Mouse (Mus musculus): ENCODE measurements at regions not wholly inside any gene's neighbourhood (a gene's known extent, or its start where the extent isn't known, plus 50 kb on each side); places are given as distances from the start of the nearest gene placed in this dataset.

DNA sequence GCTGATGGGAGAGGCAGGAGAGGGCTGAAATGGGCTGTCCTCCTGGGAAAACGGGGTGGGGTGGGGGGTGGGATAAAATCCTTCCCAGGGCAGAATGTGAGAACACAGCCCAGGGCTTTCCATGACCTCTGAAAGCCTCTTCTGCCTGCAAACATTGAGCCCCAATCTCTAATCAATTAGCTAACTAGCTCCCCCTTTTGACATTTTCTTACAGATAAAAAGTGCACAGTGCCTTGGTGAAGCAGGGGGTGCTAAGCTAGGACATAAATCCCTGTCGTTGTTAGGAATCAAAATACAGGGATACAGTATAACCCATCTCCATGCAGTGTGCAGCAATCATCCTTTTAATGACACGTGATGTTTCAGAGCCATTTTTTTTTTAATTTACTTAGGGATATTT, 588.1 kb downstream of the Rnf144a start:
- no peak for ATAC-seq (replicated peaks; ENCODE audit: low FRiP score, poor library complexity, severe bottlenecking)

- no peak for ATAC-seq (replicated peaks; ENCODE audit: low FRiP score, poor library complexity, severe bottlenecking)
Observed at GRCm38 (mm10) chr12:25826451-25826850, 588.6 kb downstream of the Rnf144a start.

DNA sequence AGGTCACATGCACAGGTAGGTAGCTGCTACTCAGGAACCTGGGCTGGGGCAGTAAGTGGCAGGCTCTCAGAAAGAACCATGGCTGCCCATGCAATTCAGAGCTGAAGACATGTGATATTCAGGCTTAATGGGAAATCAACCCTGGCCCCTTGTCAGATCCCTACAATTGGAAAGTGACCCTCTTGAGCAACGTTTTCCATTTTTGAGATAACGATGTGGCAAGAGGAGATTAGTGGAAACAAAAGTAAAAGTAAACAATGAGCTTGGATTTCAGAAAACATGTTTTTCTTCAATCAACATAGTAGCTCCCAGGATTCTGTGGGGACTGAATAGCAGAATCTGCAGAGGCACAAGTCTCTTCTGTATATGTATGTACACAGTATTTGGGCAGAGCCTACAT, 598.8 kb downstream of the Rnf144a start:
- no peak for ATAC-seq (replicated peaks; ENCODE audit: low FRiP score, poor library complexity, severe bottlenecking)

- no peak for ATAC-seq (replicated peaks; ENCODE audit: low FRiP score, poor library complexity, severe bottlenecking)
Observed at GRCm38 (mm10) chr12:25795092-25795491, 620.0 kb downstream of the Rnf144a start.

GRCm38 (mm10) chr12:25794571-25794970, 620.5 kb downstream of the Rnf144a start:
- no peak for ATAC-seq (replicated peaks; ENCODE audit: low FRiP score, poor library complexity, severe bottlenecking)

DNA sequence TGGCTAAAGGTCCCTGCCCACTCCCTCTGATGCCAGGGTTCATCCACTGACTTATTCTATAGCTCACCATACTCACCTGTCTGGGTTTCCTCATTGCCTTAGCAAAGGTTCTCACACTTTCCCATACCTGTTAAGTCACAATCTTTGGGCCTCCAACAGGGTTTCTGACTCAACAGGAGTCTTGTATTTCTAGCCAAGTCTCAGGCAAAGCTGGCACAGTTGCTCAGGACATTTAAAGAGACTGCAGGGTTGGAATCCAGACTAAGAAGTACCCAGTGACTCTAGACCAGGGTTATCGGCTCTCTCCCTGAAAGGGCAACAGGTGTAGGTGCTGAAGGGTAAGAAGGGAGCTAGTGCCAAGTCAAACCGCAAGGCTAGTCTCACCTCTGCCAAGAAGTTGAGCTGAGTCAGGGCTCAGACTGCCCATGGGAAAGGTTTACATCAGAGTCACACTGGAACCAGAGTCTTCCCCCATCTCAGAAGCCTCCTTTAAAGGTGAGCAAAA, 622.4 kb downstream of the Rnf144a start:
- no peak for ATAC-seq (replicated peaks; ENCODE audit: low FRiP score, poor library complexity, severe bottlenecking)

DNA sequence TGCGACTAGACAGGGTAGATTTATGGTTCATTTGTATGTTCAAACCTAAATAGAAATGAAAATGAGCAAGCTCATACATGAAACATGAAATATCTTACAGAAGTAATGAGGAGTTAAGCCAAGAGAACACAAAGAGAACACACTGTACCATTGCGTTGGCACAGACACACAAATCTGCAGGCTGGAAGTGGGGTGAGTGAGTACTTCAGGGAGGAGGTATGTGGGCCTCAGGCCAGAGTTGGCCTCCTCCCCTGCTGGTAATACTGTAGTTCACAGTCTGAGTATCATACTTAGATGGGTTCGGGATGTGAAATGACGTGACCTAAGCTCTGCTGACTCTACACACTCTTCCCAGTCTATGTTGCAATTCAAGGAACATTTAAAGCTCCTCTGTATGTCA, 624.1 kb downstream of the Rnf144a start:
- no peak for ATAC-seq (replicated peaks; ENCODE audit: low FRiP score, poor library complexity, severe bottlenecking)

GRCm38 (mm10) chr12:25785646-25786606, 629.1 kb downstream of the Rnf144a start:
- no peak for ATAC-seq (replicated peaks; ENCODE audit: low FRiP score, poor library complexity, severe bottlenecking)

DNA sequence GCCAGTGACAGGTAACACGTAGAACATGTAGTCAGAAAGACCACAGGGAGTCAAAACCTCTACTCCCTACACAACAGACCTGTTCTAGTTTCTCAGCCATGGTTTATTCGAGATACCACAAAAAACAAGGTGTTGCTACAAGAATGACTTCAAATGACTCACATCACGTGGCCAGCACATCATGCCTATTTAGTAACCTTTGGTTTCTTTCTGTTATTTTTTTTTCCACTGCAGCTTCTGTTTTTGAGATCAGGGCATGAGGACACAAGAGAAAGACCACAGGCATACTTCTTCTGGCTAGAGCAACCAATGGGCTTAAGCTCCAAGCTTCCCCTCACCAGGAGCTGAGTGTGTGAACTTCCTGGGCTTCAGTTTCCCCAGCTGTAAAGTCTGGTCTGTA, 630.7 kb downstream of the Rnf144a start:
- no peak for ATAC-seq (replicated peaks; ENCODE audit: low FRiP score, poor library complexity, severe bottlenecking)

DNA sequence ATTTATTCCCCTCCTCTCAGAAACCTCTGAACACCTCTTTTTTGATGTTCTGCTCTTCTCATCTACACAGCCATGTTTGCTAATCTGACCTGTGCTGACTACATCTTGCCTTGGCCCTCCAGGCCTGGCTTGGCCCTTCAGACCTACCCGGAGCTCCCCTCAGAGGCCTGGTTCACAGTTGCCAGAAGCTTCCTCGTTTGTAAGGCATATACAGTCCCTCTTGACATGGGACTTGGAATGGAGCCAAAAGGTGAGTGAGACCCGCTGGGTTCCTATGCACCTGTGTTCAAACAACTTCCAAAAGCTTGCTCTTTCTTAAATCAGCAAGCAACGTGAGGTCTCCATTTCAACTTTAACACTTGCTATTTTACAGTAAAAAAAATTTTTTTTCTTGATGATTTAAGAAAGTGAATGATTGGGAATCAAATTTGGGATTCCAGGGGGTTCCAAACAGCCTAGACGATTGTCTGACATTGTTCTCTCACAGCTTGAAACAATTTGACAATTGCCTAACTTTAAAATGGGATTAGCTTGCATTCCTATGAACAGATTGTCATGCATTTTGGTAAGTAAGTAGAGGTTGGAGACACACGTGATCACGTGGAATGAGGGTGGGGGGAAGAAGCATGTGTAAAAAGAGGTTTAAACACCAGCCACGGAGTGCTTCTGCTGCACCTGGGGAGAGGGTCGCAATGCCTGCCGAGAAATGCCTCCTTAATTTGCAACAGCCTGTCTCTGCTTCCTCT, 631.9 kb downstream of the Rnf144a start:
- ATAC-seq (replicated peaks; ENCODE audit: low FRiP score, poor library complexity, severe bottlenecking) = no peak

GRCm38 (mm10) chr12:25771856-25772255, 643.2 kb downstream of the Rnf144a start:
- ATAC-seq (replicated peaks; ENCODE audit: low FRiP score, poor library complexity, severe bottlenecking) = no peak

- no peak for ATAC-seq (replicated peaks; ENCODE audit: low FRiP score, poor library complexity, severe bottlenecking)
Observed at GRCm38 (mm10) chr12:25768644-25769043, 646.4 kb downstream of the Rnf144a start.

- no peak for ATAC-seq (replicated peaks; ENCODE audit: low FRiP score, poor library complexity, severe bottlenecking)
Observed at GRCm38 (mm10) chr12:25763061-25763460, 652.0 kb downstream of the Rnf144a start.

GRCm38 (mm10) chr12:25757014-25757413, 658.0 kb downstream of the Rnf144a start:
- ATAC-seq (replicated peaks; ENCODE audit: low FRiP score, poor library complexity, severe bottlenecking) = no peak

- no peak for ATAC-seq (replicated peaks; ENCODE audit: low FRiP score, poor library complexity, severe bottlenecking)
Observed at GRCm38 (mm10) chr12:25733801-25734200, 636.9 kb upstream of the Id2 start.

GRCm38 (mm10) chr12:25725774-25726173, 628.8 kb upstream of the Id2 start:
- no peak for ATAC-seq (replicated peaks; ENCODE audit: low FRiP score, poor library complexity, severe bottlenecking)

- ATAC-seq (replicated peaks; ENCODE audit: low FRiP score, poor library complexity, severe bottlenecking) = no peak
Observed at GRCm38 (mm10) chr12:25711186-25711585, 614.2 kb upstream of the Id2 start.

DNA sequence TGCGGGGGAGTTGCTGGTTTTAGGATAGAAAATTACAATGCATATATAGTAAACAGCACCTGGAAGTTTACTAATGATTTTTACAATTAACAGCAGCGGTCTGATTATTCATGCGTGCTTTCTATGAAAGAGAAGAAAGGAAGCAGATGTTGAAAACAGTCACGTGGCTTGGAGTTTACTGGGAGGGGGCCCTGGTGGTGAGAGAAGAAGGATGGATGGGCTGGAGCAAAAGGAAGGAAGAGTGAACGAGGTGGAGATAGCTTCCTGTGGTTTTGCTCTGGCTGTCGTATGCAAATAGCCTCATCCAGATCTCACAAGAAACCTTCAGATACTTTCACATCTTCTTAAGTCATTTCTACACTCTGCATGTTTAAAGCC, 606.1 kb upstream of the Id2 start:
- ATAC-seq (replicated peaks; ENCODE audit: low FRiP score, poor library complexity, severe bottlenecking) = no peak

DNA sequence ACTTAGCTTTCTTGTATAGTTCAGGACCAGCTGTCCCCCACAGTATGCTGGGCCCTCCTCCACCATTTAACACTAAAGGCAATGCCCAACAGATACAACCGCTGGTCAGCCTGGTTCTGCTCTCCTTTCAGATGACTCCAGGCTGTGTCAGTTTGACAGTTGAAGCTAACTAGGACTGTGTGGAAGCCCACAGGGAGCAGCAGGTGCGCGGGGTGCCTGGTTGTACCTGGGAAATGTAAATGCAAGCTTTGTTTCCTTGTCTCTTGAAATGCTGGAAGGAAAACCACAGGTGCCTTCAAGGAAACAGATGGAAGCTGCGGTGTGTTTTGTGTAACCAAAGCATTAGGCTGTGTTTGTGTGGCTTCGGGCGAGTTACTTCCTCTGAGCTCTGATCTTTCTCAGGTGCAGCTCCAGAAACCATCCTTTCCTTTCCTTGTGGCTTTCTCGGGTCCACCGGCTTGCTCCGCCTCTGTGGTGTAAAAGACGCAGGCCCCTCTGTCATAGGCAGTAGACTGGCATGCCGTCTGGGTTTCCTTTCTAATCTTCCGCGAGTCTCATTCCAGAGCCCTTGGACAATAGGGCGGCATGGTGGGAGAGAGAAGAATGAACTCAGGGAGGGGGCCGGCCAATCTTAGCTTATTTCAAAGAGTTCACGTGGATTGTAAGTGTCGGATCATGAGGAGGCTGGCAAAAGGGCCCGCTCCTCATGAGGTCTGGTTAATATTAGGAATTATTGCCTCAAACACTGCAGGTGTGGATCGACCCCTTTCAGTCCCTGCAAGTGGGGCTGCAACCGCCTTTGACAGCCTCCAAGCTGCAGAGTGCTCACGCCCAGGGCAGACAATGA, 605.5 kb upstream of the Id2 start:
- no peak for ATAC-seq (replicated peaks; ENCODE audit: low FRiP score, poor library complexity, severe bottlenecking)

DNA sequence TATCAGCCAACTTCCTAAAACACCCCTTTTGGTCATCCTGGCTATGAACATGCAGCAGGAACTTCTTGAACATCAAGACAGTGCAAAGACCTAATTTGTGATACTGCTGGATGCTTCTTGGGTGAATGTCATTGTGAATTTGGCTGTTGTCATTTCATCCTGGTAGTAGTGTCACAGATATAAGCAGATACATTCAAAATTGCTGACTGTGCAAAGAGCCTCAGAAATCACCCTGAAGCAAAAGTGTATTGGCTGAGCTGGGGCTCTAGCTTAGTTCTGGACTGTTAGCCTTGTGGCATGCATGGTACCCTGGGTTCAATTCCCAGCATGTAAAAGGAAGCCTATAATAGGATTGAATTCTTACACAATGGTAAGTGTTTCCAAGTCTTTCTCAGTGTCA, 590.1 kb upstream of the Id2 start:
- ATAC-seq (replicated peaks; ENCODE audit: low FRiP score, poor library complexity, severe bottlenecking) = no peak

Measured in erythroid progenitor cell, adult 5-6 weeks (primary cell).